Mouse (Mus musculus) testis, adult 2 months (tissue): ENCODE measurements around the gene Luzp1. TPM values are rescaled to one million over a fixed set of nuclear protein-coding genes. Genes with fewer than 3 reads are reported as not detected.

Experiments used
- H3K27ac ChIP-seq: fragments of 200-500 bp; 2 replicates; pipeline ENCODE4 v1.5.1; 2012; ENCODE audit warnings: low read depth, low read length; ENCODE audit not compliant: control insufficient read depth, insufficient read depth
- H3K27me3 ChIP-seq: fragments of 200-500 bp; 2 replicates; pipeline ENCODE4 v1.6.1; 2012; ENCODE audit warnings: mild to moderate bottlenecking, low read length, moderate library complexity; ENCODE audit not compliant: control insufficient read depth, insufficient read depth
- H3K36me3 ChIP-seq: fragments of 200-500 bp; 2 replicates; pipeline ENCODE4 v1.6.1; 2012; ENCODE audit warnings: mild to moderate bottlenecking, low read length; ENCODE audit not compliant: control insufficient read depth, insufficient read depth
- H3K4me1 ChIP-seq: fragments of 200-500 bp; 2 replicates; pipeline ENCODE4 v1.6.1; 2012; ENCODE audit warnings: low read length; ENCODE audit not compliant: control insufficient read depth, insufficient read depth
- H3K4me3 ChIP-seq: fragments of 200-500 bp; 2 replicates; pipeline ENCODE4 v1.5.1; 2012; ENCODE audit warnings: low read depth, mild to moderate bottlenecking, low read length, moderate library complexity, mixed read lengths; ENCODE audit not compliant: control insufficient read depth
- CTCF ChIP-seq: fragments of 200-500 bp; IDR thresholded peaks from 2 replicates; pipeline ENCODE4 v1.5.1; 2012; ENCODE audit warnings: low read depth, mild to moderate bottlenecking, inconsistent platforms, low read length, moderate library complexity; ENCODE audit not compliant: control insufficient read depth, insufficient read depth, insufficient replicate concordance
- POLR2A ChIP-seq: fragments of 200-500 bp; IDR thresholded peaks from 2 replicates; pipeline ENCODE4 v1.6.1; 2012; ENCODE audit warnings: low read depth, mild to moderate bottlenecking, inconsistent platforms, low read length, moderate library complexity; ENCODE audit not compliant: control insufficient read depth
- polyA plus RNA-seq: library from polyadenylated mRNA; depleted of rRNA; stranded (reverse); fragments of >200 nt; gene quantifications from 2 replicates; pipeline ENCODE4 v1.2.3, GENCODE M21; 2012

Luzp1 gene
- polyA plus RNA-seq, 1 experiment: 61.1 TPM

DNA sequence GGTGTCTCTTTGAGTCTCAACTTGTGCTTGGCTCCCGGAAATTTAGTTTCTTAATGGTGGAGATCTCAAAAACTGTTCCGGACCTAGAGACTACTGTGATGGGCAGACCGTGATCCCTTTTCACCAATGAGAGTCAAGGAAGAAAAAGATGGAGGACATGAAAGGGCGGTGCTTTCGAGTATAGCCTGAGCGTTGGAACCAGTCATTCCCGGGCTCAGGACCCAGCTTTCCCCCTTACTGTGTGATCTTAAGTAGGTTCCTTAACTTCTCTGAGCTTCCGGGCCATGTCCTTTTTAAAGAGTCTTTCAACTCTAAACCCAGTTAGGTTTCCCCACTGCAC is 6.8 kb upstream of the Luzp1 start:
- Histone ChIP-seq H3K27me3 (no peaks in the 10 kb centered on the region), H3K4me3 (peak overlapping the region; percentile 86), H3K4me1 (peaks cover 8% of the 10 kb centered on the region), H3K36me3 (no peaks in the 10 kb centered on the region), H3K27ac (peak overlapping the region; percentile 85)
- TF ChIP-seq POLR2A (no peak), CTCF (no peak)

GRCm38 (mm10) chr4:136463436-136463835 is 6.1 kb upstream of the Luzp1 start:
- Histone ChIP-seq H3K27ac (no peak overlapping the region), H3K36me3 (no peaks in the 10 kb centered on the region), H3K4me1 (peaks cover 8% of the 10 kb centered on the region), H3K4me3 (peak overlapping the region; percentile 86; the same call in 1 of the 2 replicates), H3K27me3 (no peaks in the 10 kb centered on the region)
- TF ChIP-seq CTCF: no peak
- no peak for TF ChIP-seq POLR2A

- Histone ChIP-seq H3K4me3 (no peak overlapping the region), H3K27me3 (peaks cover 3% of the 10 kb centered on the region), H3K36me3 (no peaks in the 10 kb centered on the region), H3K4me1 (peaks cover 19% of the 10 kb centered on the region), H3K27ac (peak overlapping the region; percentile 38)
- TF ChIP-seq POLR2A: no peak
- TF ChIP-seq CTCF: no peak
Measured at GRCm38 (mm10) chr4:136466226-136466625, 3.3 kb upstream of the Luzp1 start.

GRCm38 (mm10) chr4:136468553-136469327 is 821 bp upstream of the Luzp1 start:
- H3K27me3 ChIP-seq: peaks cover 3% of the 10 kb centered on the region
- TF ChIP-seq POLR2A (no peak; the same call in 1 of the 2 replicates), CTCF (no peak)
- no peaks in the 10 kb centered on the region for H3K36me3 ChIP-seq
- peak overlapping the region; percentile 47; the same call in 1 of the 2 replicates for H3K27ac ChIP-seq
- H3K4me1 ChIP-seq: peaks cover 12% of the 10 kb centered on the region
- H3K4me3 ChIP-seq: peak overlapping the region; percentile 96

- H3K4me3 ChIP-seq: peak overlapping the region; percentile 96
- TF ChIP-seq POLR2A (no peak; the same call in 1 of the 2 replicates), CTCF (no peak)
- H3K27me3 ChIP-seq: peaks cover 3% of the 10 kb centered on the region
- H3K4me1 ChIP-seq: peaks cover 12% of the 10 kb centered on the region
- H3K27ac ChIP-seq: peak overlapping the region; percentile 90
- H3K36me3 ChIP-seq: no peaks in the 10 kb centered on the region
Measured at GRCm38 (mm10) chr4:136469941-136470346, 383 bp downstream of the Luzp1 start.

DNA sequence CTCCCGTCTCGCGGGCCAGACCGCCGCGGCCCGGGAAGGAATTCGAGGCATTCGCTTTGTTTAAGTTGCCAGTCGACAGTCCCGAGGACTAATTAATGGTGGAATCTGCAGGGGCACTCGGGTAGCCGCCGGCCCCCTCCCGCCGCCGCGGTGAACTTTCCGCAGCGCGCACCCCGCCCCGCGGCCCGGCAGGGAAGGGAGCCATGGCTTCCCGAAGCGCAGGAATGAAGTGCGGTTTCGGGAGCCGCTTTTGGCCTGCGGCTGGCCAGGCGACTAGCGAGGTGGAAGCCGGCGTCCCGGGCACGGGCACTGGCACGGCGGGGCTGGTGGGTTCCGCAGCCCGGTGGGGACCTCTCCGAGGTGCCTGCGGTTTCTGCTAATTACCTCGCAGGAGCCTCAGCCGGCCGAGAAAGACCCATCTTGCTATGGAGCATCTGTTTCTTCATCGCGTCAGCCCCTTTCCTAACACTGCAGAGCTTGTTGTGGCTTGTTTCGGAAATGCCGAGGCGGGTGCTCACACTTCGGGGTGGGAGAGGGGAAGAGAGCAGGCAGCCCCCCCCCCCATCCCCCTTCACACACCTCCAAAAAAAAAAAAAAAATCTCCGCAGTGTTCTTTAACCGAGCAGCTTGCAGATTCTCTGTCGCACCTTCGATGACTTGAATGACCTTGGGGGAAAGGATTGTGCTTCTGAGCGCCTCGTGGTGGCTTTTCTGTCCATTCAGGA is 948 bp downstream of the Luzp1 start:
- Histone ChIP-seq H3K4me1 (peaks cover 12% of the 10 kb centered on the region), H3K27me3 (peaks cover 3% of the 10 kb centered on the region), H3K36me3 (no peaks in the 10 kb centered on the region), H3K4me3 (peak overlapping the region; percentile 96), H3K27ac (peak overlapping the region; percentile 77)
- TF ChIP-seq POLR2A (0 out of 2 replicates have a peak, but pooled peaks have one; percentile 16), CTCF (no peak)

DNA sequence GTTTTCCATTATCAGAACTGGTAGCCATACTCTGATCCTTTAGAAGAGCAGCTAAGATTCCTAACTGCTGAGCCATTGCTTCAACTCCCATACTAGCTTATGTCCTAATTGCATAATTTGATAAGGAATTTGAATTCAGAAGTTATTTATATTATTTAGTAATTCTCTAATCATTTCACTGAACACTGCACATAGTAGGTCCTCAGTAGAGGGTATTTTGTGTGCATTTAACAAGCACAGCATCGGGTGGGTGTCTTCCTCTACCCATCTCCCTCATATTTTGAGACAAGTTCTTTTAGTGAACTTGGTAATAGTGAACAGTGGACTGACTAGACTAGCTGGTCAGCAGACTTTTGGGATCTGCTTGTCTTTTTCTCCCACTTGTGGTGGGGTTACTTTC is 7.1 kb downstream of the Luzp1 start:
- Histone ChIP-seq H3K36me3 (no peaks in the 10 kb centered on the region), H3K27ac (no peak overlapping the region), H3K4me3 (no peak overlapping the region), H3K4me1 (no peaks in the 10 kb centered on the region), H3K27me3 (no peaks in the 10 kb centered on the region)
- TF ChIP-seq CTCF (no peak), POLR2A (no peak)
